Mouse (Mus musculus) CD4-positive, CD25-positive, alpha-beta regulatory T cell (primary cell): Measurements from ENCODE around the gene Glra4. TPM values are rescaled to one million over a fixed set of nuclear protein-coding genes. Genes with fewer than 3 reads are reported as not detected.

Experiments
- polyA plus RNA-seq: library from polyadenylated mRNA; unstranded; fragments of 100-300 nt; shearing (Covaris generic); gene quantifications from one replicate; pipeline ENCODE4 v1.2.1, GENCODE M21; 2017

Gene Glra4
- polyA plus RNA-seq = 0.10 TPM

GRCm38 (mm10) chrX:136780041-136780440, at the start of gene Glra4:
Gene Glra4, minus strand, starts transcription at chrX:136780141.

GRCm38 (mm10) chrX:136822371-136822770, 42.4 kb upstream of the Glra4 start, which contains the start of gene Plp1:
Gene Plp1, plus strand, starts transcription at chrX:136822671.

GRCm38 (mm10) chrX:136743459-136743858, 36.5 kb downstream of the Glra4 start, which contains the start of gene Morf4l2:
Gene Morf4l2, minus strand, starts transcription at chrX:136743690.

Other genes starting within 250 kb of the Glra4 start
- gene Kir3dl2, start 236.1 kb downstream of the Glra4 start, polyA plus RNA-seq = not detected
- 1.4 TPM for gene Tceal3, start 189.3 kb downstream of the Glra4 start, polyA plus RNA-seq
- gene Tceal1, start 72.2 kb downstream of the Glra4 start, polyA plus RNA-seq = 0.08 TPM
- gene Morf4l2, start 36.5 kb downstream of the Glra4 start, polyA plus RNA-seq = 88.5 TPM
- gene Plp1, start 42.5 kb upstream of the Glra4 start, polyA plus RNA-seq = 2.2 TPM
- not detected for gene Rab9b, start 88.6 kb upstream of the Glra4 start, polyA plus RNA-seq
- not detected for gene H2bfm, start 147.2 kb upstream of the Glra4 start, polyA plus RNA-seq
- gene Tmsb15b2, start 195.4 kb upstream of the Glra4 start, polyA plus RNA-seq = 59.4 TPM
- gene Tmsb15l, start 196.7 kb upstream of the Glra4 start, polyA plus RNA-seq = 3.6 TPM
- 21.6 TPM for gene Tmsb15b1, start 196.7 kb upstream of the Glra4 start, polyA plus RNA-seq
- gene Zcchc18, start 213.0 kb upstream of the Glra4 start, polyA plus RNA-seq = 25.2 TPM